Mouse (Mus musculus): ENCODE measurements around the gene Acvrl1.

Gene Acvrl1

GRCm38 (mm10) chr15:101170413-101170980 is 42.2 kb downstream of the Acvrl1 start:
- DNase-seq (ENCODE audit: low read depth, low spot score), result no peak

- no peak for DNase-seq (ENCODE audit: low read depth, low spot score)
Measured at GRCm38 (mm10) chr15:101171272-101171671, 43.0 kb downstream of the Acvrl1 start.

DNA sequence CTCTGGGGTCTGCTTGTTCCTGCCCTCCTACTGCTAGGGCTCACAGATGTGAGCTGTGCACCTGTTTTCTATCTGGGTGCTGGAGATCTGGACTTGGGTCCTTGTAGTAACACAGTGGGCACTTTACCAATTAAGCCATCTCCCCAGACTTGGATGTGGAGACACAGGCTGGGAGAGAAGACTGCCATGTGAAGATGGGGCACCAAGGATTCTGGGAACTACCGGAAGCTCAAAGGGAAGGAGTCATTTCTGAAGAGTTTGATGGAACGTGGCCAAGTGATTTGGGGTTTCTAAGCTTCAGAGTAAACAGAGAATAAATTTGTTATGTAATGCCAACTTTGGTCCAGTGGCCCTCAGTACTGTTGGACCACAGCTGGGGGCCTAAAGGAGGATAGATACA is 43.7 kb downstream of the Acvrl1 start:
- no peak for DNase-seq (ENCODE audit: low read depth, low spot score)

DNA sequence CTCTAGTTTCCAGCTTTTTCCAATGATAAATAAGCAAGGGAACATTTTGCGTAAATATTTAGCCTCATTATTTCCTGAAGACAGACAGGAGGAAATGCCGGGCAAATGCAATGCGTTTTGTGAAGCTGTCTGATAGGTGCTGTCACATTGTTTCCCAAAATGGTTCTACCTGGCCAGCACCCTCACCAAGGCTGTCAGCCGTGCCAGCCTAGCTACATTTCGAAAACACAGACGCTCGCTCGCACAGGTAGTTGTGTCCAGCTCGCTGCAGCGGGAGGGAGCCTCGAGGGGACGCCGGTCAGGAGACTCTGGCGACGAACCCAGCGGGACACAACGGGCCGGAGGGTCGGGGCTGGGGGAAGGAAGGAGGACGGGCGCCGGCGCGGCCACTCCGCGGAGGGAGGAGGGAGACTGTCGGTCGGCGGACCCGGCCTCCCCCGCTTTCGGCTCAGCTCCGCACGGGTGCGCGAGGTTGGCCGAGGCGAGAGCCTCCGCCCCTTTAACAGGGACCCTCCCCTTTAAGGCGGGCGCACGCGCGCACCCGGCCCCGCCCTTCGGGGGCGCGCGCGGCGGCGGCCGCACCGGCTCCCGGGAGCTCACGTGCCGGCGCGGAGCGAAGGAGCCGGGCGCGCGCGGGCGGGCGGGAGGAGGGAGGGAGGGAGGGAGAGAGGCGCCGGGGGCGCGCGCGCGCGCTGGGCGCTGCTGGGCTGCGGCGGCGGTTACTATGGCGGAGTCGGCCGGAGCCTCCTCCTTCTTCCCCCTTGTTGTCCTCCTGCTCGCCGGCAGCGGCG is 45.3 kb downstream of the Acvrl1 start, which contains the start of gene Acvr1b:
Gene Acvr1b, plus strand, starts transcription at position 647 of the 791 bp plus-strand sequence.
- peak; percentile 90 for DNase-seq (ENCODE audit: low read depth, low spot score)

GRCm38 (mm10) chr15:101174294-101175130 is 46.2 kb downstream of the Acvrl1 start:
- DNase-seq (ENCODE audit: low read depth, low spot score), result no peak

DNA sequence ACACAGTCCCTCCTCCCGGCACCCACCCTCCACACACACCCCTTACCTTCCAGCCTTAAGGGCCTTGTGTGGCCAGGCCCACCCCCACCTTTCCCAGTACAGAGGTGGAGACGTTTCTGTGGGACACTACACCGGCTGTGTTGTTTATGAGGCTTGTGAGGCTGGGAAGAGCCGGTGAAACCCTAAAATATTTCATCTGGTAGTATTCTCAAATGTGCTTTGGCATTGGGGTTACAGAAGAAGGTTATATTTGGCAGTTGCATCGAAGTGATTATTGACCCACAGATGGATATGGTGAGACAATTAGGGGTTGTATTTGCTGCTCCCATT is 46.8 kb downstream of the Acvrl1 start:
- no peak for DNase-seq (ENCODE audit: low read depth, low spot score)

- DNase-seq (ENCODE audit: low read depth, low spot score), result peak; percentile 56
Measured at GRCm38 (mm10) chr15:101175613-101176283, 47.4 kb downstream of the Acvrl1 start.

DNA sequence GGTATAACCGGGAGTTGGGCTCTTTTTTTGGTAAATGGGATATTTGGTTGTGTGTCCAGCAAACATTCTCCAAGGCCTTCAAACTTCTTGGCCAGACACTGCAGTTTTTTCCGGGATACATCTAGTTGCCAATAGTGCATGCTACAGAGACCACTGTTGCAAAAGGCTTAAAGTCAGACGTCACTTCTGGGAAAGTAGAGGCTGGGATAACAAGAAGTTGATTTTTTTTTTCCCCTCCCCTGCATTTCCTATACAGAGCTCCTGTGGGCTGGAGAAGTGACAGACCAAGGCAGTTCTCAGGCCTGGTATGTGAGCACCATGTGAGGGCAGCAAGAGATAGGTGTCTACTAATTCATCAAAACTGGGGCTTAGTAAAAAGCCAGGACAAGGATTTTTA is 48.0 kb downstream of the Acvrl1 start:
- peak; percentile 47 for DNase-seq (ENCODE audit: low read depth, low spot score)

GRCm38 (mm10) chr15:101176795-101177691 is 48.7 kb downstream of the Acvrl1 start:
- DNase-seq (ENCODE audit: low read depth, low spot score), result peak; percentile 76

GRCm38 (mm10) chr15:101180363-101181105 is 52.2 kb downstream of the Acvrl1 start:
- no peak for DNase-seq (ENCODE audit: low read depth, low spot score)

- no peak for DNase-seq (ENCODE audit: low read depth, low spot score)
Measured at GRCm38 (mm10) chr15:101181106-101181466, 52.8 kb downstream of the Acvrl1 start.

GRCm38 (mm10) chr15:101181500-101181899 is 53.2 kb downstream of the Acvrl1 start:
- no peak for DNase-seq (ENCODE audit: low read depth, low spot score)

- no peak for DNase-seq (ENCODE audit: low read depth, low spot score)
Measured at GRCm38 (mm10) chr15:101182676-101183075, 54.4 kb downstream of the Acvrl1 start.

DNA sequence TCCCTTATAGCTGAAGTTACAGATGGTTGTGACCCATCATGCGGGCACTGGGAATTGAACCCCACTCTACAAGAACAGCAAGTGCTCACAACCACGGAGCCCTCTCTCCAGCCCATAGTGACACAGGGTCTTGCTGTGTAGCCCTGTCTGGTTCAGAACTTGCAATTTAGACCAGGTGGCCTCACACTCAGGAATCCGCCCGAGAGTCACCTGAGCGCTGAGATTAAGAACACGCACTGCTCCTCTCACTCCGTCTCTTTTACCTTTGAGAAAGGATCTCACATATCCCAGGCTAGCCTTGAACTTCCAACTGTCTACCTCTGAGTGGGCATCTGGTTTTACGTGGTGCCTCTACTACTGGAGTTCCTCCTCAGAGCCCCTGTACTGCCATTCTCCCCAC is 56.0 kb downstream of the Acvrl1 start:
- no peak for DNase-seq (ENCODE audit: low read depth, low spot score)

- DNase-seq (ENCODE audit: low read depth, low spot score), result no peak
Measured at GRCm38 (mm10) chr15:101185549-101185948, 57.2 kb downstream of the Acvrl1 start.

GRCm38 (mm10) chr15:101187907-101188306 is 59.6 kb downstream of the Acvrl1 start:
- no peak for DNase-seq (ENCODE audit: low read depth, low spot score)

GRCm38 (mm10) chr15:101189981-101190761 is 61.8 kb downstream of the Acvrl1 start:
- DNase-seq (ENCODE audit: low read depth, low spot score), result no peak

DNA sequence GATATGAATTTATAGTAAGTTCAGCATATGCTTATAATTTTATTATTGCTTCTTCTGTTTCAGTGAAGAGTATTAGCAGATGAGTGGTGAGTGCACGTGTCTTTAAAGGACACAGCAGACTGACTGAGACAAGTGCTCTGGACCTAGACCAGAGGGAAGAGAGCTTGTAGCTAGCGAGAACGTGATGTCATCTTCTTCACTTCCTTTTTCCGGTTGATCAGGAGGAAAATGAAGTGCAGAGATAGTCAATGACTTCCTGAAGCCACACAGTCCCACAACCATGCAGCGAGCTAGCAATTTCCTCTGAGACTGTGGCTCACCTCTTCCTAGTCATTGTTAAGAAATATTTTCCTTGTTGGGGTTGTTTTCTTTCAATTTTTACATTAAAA is 62.4 kb downstream of the Acvrl1 start:
- DNase-seq (ENCODE audit: low read depth, low spot score), result no peak

- DNase-seq (ENCODE audit: low read depth, low spot score), result peak; percentile 57
Measured at GRCm38 (mm10) chr15:101191459-101192259, 63.3 kb downstream of the Acvrl1 start.
